Mouse (Mus musculus) gastrocnemius, adult 18-20 months (tissue): Measurements from ENCODE around the gene Smtnl1. TPM values are rescaled to one million over a fixed set of nuclear protein-coding genes. Genes with fewer than 3 reads are reported as not detected.
"Not testable (repeated sequence)": the region's sequence is repeated elsewhere in the genome, so short reads cannot be mapped to it uniquely, and the experiment has no call there.

Source experiments
- DNase-seq: peaks from one replicate; pipeline ENCODE4 v3.0.0; 2021; ENCODE audit warnings: low spot score
- total RNA-seq, 2 experiments: library from RNA; stranded (reverse); gene quantifications; 2 replicates each; pipeline ENCODE4 v1.2.3; 2021

Smtnl1 gene
- total RNA-seq, 2 experiments from 2014 or later: 104 to 119 TPM

DNA sequence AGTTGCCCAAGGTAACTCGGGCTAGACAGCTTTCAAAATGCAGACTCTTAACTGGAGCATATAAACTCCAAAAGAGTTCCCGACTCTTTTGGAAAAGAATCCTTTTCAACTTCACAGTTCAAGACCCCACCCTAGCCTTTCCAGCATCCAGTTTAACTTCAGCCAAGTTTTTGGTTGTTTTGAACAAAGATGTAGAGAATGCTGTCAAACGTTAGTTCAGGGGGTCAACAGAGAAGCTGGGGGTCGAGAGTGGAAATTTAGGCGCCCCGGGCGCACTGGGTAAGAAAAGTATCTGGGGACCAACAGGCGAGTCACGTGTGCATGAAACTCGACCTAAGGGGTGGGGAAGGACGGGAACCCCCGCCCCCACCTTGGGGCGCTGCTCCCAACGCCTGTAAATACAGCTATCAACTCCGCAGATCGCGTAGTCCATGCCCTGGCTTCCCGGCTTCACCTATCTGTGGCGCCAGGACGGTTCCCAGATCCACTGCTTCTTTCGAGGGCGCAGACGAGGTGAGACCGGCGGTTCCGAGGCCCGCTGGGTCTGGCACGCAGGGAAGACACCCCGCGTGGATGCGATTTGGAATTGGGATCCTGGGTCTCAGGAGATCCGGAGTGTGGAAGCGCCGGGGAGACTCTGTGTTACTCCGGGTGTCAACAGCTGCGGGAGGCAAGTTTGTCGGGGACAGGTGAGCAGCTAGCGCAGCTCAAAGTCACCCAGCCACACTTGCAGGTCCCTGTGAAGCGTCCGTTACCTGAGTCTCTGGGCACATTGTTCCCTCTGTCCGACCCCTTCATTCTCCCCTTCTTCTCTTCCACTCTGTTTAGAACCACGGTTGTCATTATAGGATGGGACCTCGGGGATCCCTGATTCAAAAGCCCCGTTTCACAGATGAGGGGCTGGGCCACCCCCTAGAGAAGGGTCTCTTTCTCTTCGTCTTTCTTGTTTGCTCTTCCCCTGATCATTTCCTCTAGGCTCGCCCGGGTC is 16.8 kb upstream of the Smtnl1 start:
- peak; percentile 74 for DNase-seq

DNA sequence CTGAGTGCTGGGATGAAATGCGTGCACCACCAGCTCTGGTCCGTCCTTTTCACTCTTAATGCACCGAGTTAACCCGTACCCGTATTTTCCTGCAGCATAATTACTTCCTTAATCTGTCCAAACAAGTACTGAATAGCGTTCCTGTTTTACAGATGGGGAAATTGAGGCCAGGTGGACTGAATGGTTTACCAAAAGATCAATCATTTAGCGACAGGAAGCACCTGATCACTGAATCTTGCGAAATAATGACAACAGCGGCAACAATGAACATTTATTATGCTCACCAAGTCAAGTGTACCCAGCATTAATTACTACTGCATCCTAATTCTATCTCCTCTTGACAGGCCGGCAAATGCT is 16.1 kb upstream of the Smtnl1 start, which contains the start of gene Slc43a1:
Gene Slc43a1, plus strand, starts transcription at position 258 of the 357 bp plus-strand sequence.
- DNase-seq: no peak

DNA sequence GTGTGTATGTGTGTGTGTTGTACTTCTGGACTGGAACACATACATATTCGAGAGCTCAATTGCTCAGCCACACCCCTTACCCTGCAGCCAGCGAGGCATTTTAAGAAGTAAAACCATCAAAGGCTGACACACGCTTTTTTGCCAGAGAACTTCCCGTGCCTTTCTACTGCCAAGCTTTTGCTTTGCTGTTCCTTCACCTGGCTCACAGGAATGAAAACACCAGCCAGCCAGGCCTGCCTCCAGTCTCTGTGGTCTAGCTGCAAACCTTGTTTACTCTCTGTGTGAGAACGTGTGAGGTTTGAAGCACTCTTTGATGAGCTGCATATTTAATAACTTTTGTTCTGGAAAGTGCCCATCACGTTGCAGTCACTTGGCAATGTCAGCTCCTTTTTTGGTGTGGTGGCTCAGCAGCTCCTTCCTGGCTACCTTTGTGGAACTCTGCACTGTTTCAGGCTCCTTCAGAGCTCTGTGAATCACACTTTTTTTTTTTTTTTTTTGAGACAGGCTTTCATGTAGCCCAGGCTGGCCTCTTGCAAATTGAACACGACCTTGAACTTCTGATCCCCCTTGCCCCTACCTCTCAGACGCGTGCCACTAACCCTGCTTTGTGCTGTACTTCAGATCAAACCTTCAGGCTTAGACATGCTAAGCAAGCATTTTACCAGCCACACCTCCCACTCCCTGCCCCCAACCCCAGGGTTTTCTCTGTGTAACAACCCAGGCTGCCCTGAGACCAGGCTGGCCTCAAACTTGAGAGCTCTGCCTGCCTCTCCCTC is 15.6 kb upstream of the Smtnl1 start:
- no peak for DNase-seq

DNA sequence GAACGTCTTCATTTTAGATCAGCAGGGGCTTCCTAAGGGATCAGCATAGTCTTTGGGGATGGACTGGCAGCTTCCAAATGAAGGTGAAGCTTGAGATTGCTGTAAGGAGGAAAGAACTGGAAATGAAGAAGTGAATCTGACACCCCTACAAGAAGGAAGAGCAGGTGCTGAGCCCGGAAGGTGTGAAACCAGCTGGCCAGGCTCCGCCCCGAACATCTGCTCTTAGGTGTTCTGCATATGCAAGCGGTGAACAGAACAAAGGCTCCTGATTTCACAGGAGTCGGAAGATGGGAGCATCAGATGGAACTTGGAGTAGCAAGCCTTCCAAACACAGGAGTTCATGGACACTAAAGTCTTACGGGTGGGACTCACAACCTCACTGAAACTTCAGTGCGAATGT is 14.7 kb upstream of the Smtnl1 start:
- DNase-seq: no peak

DNA sequence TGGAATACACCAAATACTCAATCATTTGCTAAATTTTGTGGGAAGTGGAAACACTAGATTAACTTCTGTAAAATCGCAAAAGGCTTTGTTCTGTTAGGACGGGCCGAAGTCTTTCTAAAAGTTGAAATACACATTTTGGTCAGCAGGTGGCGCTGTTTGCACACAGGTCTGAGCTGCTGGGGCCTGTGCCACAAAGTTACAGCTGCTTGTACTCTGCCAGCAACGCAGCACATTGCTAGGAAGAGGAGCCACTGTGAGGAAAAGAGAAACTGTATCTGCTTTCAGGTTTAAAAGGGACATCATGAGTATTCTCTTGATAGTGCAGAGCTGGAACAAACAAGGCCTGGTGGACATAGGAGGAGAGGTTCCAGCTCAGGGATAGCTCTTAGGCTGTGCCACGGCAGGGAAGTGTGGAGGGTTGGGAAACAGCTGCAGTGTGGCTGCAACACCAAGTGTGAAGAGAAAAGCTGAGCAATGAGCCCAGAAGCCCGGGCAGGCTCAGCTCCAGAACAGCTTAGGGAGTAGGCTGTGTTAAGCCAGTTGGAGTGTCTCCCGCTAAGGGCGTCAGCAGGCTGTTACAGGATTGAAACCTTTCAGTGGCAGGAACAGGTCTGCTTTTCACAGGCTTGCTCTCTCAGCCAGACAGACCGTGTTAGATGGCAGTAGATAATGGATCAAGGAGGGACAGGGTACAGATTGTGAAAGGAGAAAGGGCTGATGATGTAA is 9.4 kb upstream of the Smtnl1 start:
- DNase-seq: peak; percentile 95

DNA sequence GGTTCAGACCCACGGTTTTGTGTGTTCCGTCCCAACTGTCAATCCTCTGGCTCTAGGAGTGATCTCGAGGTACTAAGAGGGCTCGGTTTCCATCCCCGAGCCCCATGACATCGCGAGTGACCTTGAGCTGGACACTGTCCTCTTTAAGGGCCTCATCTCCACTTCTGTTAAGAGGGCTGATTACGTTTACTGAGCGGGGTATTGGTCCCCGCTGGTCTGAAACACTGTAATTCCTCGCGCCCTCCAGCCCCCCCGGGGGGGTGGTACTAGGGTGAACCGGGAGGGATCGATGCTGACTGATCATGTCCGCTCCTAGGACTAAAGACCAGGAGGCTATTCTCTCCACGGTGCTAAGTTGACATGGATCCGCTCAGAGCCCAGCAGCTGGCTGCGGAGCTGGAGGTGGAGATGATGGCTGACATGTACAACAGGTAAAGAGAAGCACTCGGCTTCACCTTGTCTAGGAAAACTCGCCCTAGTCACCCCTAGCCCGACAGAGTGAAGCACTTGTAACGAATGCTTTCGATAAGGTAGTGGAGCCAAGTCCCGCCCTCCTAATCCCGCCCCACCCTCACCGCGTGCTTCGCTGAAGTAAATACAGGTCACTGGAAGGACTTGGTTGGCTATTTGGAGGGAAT is 5.0 kb upstream of the Smtnl1 start:
- DNase-seq: no peak

DNA sequence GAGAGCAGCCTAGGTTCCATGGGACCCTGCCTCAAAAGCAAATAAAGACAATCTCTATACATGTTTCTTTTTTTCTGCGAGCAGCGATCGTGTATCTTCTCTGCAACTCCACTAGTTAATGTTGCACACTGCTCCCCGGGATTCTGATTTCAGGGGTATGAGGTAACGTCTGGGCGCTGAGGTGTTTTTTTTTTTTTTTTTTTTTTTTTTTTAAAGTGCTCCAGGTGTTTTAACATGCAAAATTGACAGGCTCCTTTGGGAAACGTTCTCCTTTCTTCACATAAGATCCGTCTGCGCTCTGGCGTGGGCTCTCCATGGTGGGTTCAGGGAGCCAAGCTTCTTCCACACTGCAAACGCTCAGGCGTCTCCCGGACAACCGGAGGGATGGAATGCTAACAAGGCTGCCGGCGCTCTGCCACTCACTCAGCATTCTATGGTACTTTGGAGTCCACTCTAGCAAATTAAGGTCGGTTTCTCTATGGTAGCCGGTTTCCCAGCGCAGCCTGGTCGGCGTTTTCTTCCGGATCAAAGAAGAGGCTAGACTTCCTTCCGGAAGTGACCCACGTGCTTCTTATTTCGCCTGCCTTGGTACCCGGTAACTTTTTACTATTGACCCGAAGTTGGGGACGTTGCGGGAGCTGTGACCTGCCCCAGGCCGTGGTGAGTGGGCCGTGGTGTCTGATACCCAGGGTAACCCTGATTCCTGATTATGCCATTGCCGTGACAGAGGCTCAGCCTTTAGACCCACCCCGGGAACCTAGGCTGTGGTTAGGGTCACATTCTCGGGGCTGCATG is 4.2 kb upstream of the Smtnl1 start, which contains the start of gene Timm10:
Gene Timm10, plus strand, starts transcription at position 510 of the 795 bp plus-strand sequence.
- peak; percentile 91 for DNase-seq

DNA sequence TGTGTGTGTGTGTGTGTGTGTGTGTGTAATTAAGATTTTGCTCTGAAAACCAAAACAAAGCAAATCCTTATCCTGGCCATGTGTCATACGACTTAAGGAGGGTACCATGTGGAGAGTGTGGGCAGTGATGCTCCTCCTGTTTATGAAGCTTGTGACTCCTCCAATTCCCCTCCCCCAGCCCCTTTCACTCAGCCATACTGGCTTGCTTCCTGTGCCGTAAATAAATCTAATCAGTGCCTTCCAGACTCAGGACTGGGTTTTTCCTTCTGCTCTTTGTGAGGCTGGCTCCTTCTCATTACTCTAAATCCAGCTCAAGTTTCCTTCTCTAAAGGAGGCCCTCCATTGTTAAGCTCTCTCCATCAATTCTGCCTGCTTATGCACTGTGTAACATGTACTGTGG is 785 bp upstream of the Smtnl1 start:
- no peak for DNase-seq

DNA sequence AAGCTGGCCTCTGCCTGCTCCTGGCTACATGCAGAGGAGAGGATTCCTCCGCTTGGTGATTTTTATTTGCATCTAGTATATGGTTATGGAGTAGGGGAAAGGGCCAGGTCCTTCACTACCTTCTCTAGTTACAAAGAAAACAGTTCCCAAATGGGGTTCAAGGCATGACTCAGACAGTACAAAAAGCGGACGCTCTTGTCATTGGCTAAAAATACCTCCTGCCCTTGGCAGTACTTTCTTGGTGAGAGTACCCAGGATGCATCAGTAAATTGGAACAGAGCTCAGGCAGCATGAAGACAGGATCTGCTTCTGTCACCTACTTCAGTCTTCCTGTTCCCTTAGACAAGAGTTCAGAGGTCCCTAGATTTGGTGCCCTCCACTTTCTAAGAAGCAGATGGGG is 2.6 kb downstream of the Smtnl1 start:
- DNase-seq: peak; percentile 82

DNA sequence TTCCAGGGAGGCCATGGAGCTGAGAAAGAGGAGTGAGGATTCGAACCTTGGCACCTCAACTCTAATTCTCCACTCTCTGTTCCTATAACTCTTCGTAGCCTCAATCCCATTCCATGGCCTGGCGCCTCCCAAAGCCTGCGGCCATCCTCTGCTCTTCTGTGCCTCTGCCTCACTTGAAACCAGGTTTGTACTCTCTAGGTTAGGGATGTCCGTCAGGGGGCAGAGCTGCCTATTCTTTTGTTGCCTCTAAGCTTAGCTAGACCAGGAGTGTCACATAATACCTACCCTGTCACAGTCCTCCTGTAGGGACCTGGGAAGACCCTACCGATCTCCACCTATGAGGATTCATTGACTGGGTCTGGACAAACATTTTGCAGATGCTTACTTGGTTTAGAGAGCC is 9.8 kb downstream of the Smtnl1 start:
- no peak for DNase-seq

DNA sequence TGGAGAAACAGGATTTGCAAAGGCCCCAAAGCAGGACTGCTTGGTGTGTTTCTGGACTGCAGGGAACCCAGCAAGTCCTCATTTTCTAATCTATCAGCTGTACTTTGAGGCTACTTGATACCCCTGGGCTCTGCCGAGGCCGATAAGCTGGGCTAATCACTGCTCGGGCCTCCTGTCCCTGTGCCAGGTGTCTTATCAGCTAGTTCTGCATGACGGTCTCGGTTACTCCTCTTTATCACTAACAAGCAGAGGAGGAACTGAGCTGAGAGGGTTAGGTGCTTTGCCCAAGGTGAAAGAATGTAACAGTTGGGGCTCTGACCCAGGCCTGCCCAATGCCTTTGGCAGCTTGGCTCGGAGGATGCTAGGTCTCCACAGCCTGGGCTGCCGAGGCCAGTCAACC is 10.6 kb downstream of the Smtnl1 start:
- no peak for DNase-seq

DNA sequence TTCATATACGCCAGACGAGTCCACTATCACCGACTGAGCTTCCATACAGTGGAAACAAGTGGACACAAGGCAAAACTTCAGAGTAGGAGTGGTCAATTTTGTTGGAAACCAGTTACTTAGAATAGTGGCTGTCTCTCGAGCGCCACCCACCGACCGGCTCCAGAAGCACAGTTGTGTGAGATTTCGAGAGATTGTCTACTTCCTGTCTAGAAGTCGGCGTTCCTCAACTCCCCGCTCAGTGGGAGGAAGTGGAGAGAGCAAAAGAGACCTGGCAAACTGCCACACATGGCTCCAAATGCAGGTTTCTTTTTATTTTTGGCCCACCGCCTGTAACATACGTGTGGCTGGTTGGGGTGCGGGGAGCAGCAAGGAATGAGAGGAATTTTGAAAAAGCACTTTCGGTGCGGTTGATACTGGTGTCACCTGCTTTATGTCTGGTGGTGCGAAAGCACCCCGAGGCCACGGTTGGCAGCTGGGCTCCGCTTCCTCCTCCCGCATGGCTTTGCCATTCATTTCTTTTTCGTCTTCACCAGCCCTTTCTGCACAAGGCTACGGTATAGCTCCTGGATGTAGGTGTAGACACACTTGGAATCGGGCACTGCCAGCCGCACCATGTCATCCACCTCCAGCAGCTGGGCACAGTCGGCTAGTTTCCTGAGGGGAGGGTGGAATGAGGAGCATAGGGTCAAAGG is 11.4 kb downstream of the Smtnl1 start:
- peak; percentile 86 for DNase-seq

DNA sequence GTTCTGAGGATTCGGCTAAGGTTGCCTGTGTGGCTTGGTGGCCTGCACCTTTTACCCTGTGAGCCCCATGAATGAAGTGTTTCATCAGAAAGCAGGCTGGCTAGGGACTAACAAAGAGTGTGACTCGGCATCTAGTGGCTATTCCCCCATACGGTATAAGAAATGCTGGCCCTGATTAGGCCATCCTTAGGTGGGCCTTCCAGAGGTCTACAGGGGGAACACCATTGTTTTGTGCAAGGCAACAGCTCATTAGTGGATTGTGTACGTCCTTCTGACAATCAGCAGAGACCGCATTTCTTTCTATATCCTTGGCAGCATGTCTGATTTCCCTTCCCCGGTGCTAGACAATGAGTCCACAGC is 11.9 kb downstream of the Smtnl1 start:
- no peak for DNase-seq

DNA sequence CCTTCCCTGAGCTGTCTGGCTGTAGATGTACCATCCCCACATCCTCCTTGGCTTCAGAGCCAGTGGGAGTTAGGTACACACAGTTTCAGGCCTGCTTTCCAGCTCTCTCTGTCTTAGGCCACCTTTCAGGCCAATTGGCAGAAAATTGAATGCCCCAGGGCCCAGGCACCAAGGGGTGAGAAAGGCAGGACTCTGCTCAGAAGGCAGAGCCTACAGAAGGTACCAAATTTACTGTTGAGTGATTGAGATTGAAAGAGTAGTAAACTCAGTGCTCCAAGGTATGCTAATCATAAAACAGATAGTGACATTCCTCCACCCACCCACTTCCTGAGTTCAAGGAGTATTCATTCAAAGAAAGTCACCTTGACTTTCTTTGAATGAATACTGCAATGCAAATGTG is 13.1 kb downstream of the Smtnl1 start:
- no peak for DNase-seq

DNA sequence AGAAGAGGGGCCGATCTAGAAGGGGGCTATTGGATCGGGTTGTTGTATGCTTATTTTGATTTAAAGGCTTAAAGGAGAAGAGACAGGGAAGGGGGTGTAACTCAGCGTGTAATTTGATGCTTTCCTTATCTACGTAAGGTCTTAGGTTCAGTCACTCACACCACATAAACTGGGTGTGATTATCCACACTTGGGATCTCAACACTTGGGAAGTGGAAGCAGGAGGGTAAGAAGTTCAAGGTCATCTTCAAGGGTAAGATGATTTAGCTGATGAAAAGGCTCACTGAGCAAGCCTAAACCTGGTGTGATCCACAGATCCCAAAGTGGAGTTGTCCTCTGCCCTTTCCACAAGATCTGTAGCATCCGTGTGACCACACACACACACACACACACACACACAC is 15.9 kb downstream of the Smtnl1 start:
- DNase-seq: no peak

DNA sequence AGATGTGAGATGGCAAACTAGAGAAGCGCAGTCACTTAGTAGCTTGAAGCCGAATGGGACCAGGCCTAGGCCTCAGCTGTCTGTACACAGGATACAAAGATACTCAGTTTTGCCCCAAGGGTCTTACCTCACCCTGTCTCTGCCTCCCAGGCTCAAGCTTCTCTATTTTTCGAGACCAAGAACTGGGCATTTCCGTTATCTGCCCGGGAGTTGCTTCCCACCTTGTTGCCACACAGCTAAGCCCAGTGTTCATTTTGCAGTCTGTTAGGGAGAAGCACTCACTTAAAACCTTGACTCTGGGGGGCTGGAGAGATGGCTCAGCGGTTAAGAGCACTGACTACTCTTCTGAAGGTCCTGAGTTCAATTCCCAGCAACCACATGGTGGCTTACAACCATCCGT is 18.5 kb downstream of the Smtnl1 start:
- no peak for DNase-seq

DNA sequence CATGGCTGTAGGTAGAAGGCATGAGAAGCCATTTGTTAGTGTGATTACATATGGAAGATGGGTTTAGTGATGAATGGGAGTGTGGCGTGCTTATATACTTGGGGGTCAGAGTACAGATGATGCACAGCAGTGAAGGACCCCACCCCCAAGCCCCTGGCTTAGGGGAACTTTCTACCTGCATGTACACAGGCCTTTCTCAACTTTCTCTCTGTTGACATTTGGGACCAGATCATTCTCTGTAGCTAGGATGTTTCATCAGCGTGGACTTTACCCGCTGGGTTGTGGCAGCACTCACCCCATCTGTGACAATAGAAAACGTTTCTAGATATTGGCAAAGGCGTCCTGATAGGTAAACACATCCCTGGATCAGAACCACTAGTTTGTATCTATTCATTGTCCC is 21.2 kb downstream of the Smtnl1 start:
- DNase-seq: not testable (repeated sequence)

DNA sequence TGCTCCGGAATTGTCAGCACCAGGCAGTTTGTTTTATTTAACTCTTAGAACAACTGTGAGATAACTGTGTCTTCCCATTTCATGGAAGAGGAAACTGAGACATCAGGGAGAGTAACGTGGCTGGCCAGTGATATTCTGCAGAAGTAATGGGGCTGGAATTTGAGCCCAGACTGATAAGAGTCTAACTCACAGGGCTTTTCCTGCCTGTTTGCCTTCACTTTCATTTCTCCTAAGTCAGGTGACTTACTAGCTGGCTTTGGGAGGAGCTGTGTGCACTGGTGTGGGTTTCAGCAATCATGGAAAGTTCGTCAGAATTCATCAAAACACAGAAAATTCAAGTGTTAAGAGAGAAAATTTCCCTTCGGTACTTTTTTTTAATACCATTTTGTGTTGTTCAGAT is 22.1 kb downstream of the Smtnl1 start:
- DNase-seq: no peak

DNA sequence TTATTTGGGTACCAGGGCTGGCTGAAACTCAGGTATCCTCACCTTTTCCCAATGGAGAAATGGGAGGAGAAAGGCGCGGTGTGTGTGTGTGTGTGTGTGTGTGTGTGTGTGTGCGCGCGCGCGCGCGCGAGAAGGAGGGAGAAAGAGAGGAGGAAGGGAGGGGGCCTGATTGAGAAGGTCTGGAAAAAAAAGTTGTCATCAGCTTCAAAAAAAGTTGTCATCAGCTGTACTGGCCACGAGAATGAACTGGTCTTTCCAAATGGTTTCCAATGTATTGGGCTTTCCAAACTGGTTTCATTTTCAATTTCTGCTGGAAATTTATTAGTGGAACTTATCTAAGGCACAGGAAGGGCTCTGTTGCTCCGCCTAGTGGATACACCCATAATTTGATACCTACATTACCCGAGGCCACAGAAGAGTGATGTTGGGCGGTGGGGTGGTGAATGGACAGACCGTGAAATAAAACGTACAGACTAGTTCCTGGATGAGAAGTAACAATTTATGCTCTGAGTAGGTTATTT is 23.4 kb downstream of the Smtnl1 start:
- peak; percentile 82 for DNase-seq

DNA sequence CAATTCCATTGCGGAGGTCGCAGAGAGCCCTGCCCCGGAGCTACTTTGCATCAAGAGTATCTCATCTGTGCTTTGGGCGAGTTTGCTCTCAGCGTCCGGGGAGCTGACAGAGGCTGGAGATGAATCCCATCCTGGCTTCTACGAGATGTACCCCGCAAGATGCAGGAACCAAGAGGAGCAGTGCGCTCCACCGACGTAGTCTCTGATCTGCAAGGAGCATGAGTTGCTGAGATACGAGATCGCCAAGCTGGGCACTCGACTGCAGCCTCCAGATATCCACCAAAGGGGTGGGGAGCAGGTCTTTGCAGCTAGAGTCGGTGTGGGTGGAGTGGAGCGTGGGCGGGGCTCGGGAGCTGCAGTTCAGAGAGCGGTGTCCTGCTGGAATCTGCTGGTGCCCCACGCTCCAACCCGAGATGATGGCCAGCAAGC is 23.9 kb downstream of the Smtnl1 start, which contains the start of gene Ube2l6:
Gene Ube2l6, plus strand, starts transcription at position 336 of the 429 bp plus-strand sequence.
- DNase-seq: peak; percentile 46
